Mouse (Mus musculus): ENCODE data around the gene Vmn1r151.
"Not testable (repeated sequence)": the region's sequence is repeated elsewhere in the genome, so short reads cannot be mapped to it uniquely, and the experiment has no call there.

DNA sequence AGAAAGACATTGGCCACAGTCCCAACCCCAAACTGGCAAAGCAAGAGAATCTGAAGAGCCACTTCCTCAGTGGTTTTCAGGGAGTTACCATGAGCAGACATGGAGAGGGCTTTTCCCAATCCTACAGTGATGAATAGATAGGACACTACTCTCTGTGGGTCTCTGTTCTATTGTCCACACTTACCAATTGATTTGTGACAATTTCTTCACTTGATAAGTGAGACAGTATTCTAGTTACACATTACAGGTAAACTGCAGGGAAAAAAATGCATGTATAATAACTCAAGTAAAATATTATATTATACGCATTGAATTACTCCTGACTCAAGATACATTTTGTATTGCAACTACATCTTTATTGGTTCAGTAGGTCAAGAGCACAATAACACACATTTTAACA is 35.3 kb upstream of the Vmn1r151 start, which contains the start of gene Gm8677:
- TF ChIP-seq POLR2A (IDR thresholded peaks at IDR 0.05; ENCODE audit: borderline replicate concordance, low read depth, low read length); CTCF (IDR thresholded peaks at IDR 0.05; ENCODE audit: low read depth, low read length): not testable (repeated sequence)
